Mouse (Mus musculus) midbrain, postnatal 0 days (tissue): ENCODE measurements around the gene Akt1s1. TPM values are rescaled to one million over a fixed set of nuclear protein-coding genes. Genes with fewer than 3 reads are reported as not detected.
A peak's percentile ranks its signal among the peaks of the same experiment; 100 is the strongest.

Source experiments
- ATAC-seq: fragments of 200-750 bp; cut with Nextera tagmentation; 2 replicates; pipeline ENCODE4 v1.8.0; 2017; ENCODE audit warnings: moderate number of reproducible peaks, mild to moderate bottlenecking, moderate TSS enrichment, moderate library complexity; ENCODE audit not compliant: low FRiP score
- DNase-seq: peaks from one replicate; pipeline ENCODE4 v3.0.0-alpha.2; 2015; ENCODE audit warnings: low spot score
- H3K27ac ChIP-seq: fragments of 300-500 bp; sonication (generic); 2 replicates; pipeline ENCODE4 v1.5.1; 2014; ENCODE audit warnings: low read depth, mild to moderate bottlenecking, low read length, mixed read lengths
- H3K27me3 ChIP-seq: fragments of 300-500 bp; sonication (generic); 2 replicates; pipeline ENCODE4 v1.6.1; 2014; ENCODE audit warnings: low read length, control low read depth, mixed read lengths; ENCODE audit not compliant: insufficient read depth
- H3K36me3 ChIP-seq: fragments of 300-500 bp; sonication (generic); 2 replicates; pipeline ENCODE4 v1.6.1; 2014; ENCODE audit warnings: low read length, control low read depth, mixed read lengths; ENCODE audit not compliant: insufficient read depth
- H3K4me1 ChIP-seq: fragments of 300-500 bp; sonication (generic); 2 replicates; pipeline ENCODE4 v1.6.1; 2014; ENCODE audit warnings: mild to moderate bottlenecking, control low read depth, antibody characterized with exemption, low read length, mixed read lengths; ENCODE audit not compliant: insufficient read depth
- H3K4me2 ChIP-seq: fragments of 300-500 bp; sonication (generic); 2 replicates; pipeline ENCODE4 v1.6.1; 2014; ENCODE audit warnings: low read depth, mild to moderate bottlenecking, low read length, mixed read lengths; ENCODE audit not compliant: poor library complexity, severe bottlenecking
- H3K4me3 ChIP-seq: fragments of 300-500 bp; sonication (generic); 2 replicates; pipeline ENCODE4 v1.5.1; 2014; ENCODE audit warnings: low read depth, mild to moderate bottlenecking, low read length, moderate library complexity
- H3K9ac ChIP-seq: fragments of 300-500 bp; sonication (generic); replicated peaks from 2 replicates; pipeline ENCODE4 v1.6.1; 2014; ENCODE audit warnings: mild to moderate bottlenecking, low read length, moderate library complexity, mixed read lengths; ENCODE audit not compliant: poor library complexity, severe bottlenecking
- H3K9me3 ChIP-seq: fragments of 300-500 bp; sonication (generic); 2 replicates; pipeline ENCODE4 v1.6.1; 2016; ENCODE audit warnings: low read length, control low read depth
- CTCF ChIP-seq: IDR thresholded peaks from 2 replicates; pipeline ENCODE4 v1.5.1; 2016; ENCODE audit warnings: antibody characterized with exemption, mild to moderate bottlenecking
- WGBS: fragments of 180-500 bp; shearing (Covaris S2); extraction: QIAGEN DNeasy Blood & Tissue Kit; methylation state at CpG from one replicate; pipeline ENCODE4 v1.1.7; 2014; 5-methylcytosine and 5-hydroxymethylcytosine counted together
- polyA plus RNA-seq: library from polyadenylated mRNA; unstranded; fragments of >200 nt; fragmentation: Nextera tagmentation; extraction: Ambion mirVana; gene quantifications from 2 replicates; pipeline ENCODE4 v1.2.1, GENCODE M21; 2015
- total RNA-seq: library from RNA; depleted of rRNA; stranded (reverse); fragments of >200 nt; gene quantifications from 2 replicates; pipeline ENCODE4 v1.2.3, GENCODE M21; 2014

Akt1s1 gene
- total and polyA plus RNA-seq, 2 experiments from 2014 or later, result 91.0 to 120 TPM

DNA sequence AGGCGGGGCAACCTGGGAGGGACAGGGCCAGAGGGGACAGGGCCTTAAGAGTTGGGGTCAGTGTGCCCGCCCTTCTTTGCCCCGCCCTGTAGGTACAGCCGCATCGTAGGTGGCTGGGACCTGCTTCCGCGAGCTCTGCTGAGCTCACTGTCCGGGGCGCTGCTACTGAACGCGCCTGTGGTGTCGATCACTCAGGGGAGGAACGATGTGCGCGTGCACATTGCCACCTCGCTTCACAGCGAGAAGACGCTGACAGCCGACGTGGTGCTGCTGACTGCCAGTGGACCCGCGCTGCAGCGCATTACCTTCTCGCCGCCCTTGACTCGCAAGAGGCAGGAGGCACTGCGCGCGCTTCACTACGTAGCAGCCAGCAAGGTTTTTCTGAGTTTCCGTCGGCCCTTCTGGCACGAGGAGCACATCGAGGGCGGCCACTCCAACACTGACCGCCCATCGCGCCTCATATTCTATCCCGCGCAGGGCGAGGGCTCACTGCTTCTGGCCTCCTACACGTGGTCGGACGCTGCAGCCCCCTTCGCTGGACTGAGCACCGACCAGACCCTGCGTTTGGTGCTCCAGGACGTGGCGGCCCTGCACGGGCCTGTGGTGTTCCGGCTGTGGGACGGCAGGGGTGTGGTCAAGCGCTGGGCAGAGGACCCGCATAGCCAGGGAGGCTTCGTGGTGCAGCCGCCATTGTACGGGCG lies 9.2 kb upstream of the Akt1s1 start:
- DNase-seq (peak; percentile 71), ATAC-seq (peak; percentile 53)
- Histone ChIP-seq H3K27ac (peak overlapping the region; percentile 9; the same call in 1 of the 2 replicates), H3K4me2 (peak overlapping the region; percentile 54), H3K9me3 (no peaks in the 10 kb centered on the region), H3K4me1 (0 out of 2 replicates have a peak, but pooled peaks cover 3% of the 10 kb centered on the region), H3K4me3 (peak overlapping the region; percentile 30), H3K9ac (peak overlapping the region; percentile 54), H3K36me3 (peaks cover 41% of the 10 kb centered on the region), H3K27me3 (0 out of 2 replicates have a peak, but pooled peaks cover 3% of the 10 kb centered on the region)
- 3% methylated on average over 58 of the region's 58 CpGs for WGBS
- 0 out of 2 replicates have a peak, but pooled peaks have one; percentile 8 for TF ChIP-seq CTCF

DNA sequence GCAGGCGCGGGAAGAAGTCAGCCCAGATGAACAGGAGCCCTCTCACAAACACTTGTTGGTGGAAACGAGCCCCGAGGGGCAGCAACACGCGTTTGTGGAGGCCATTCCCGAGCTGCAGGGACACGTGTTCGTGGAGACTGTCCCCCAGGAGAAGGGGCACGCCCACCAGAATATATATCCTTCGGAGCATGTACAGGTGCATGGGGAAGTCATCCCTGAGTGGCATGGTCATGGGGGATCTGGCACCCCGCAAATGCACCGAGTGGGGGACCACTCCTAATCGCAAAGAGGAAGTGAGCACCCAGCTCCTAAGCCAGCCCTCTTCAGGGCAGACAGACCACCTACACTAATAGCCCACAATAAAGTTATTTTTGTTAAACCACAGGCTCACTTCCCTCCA lies 8.4 kb upstream of the Akt1s1 start:
- 62% methylated on average over 14 of the region's 14 CpGs for WGBS
- Histone ChIP-seq H3K36me3 (peaks cover 49% of the 10 kb centered on the region), H3K9me3 (no peaks in the 10 kb centered on the region), H3K27me3 (0 out of 2 replicates have a peak, but pooled peaks cover 3% of the 10 kb centered on the region), H3K4me2 (peak overlapping the region; percentile 54), H3K4me3 (no peak overlapping the region), H3K27ac (no peak overlapping the region), H3K9ac (no peak overlapping the region), H3K4me1 (0 out of 2 replicates have a peak, but pooled peaks cover 3% of the 10 kb centered on the region)
- no peak for ATAC-seq
- no peak for TF ChIP-seq CTCF
- no peak for DNase-seq

DNA sequence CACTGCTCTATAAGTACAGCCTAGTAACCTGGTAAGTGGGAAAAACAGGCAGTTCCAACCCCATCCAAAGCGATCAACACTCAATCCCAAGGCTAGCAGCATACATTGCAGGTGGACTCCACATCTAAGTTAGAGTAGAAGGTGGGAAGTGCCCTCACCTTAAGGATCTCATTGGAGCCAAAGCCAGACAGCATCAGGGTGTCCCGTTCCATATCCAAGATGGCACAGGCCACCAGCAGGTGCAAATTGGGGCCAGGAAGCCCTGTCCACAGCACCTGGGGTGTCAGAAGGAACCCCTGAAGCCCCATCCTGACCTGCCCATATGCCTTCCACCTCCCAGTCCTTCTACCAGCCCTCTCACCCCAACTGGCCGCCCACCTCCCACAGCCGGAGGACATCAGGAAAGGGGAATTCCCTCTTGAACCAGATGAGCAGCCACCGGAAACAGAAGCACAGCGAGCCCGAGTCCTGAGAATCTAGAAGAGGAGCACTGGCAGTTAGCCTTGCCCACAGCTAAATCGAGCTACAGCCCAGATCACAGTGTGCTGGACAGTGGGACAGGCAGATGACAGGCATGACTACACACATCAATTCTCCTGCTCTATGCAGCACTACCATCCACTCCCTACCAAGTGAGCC lies 6.8 kb upstream of the Akt1s1 start:
- WGBS, result 92% methylated on average over 8 of the region's 8 CpGs
- no peak for ATAC-seq
- Histone ChIP-seq H3K9ac (no peak overlapping the region), H3K4me1 (0 out of 2 replicates have a peak, but pooled peaks cover 3% of the 10 kb centered on the region), H3K4me3 (no peak overlapping the region), H3K9me3 (no peaks in the 10 kb centered on the region), H3K27me3 (0 out of 2 replicates have a peak, but pooled peaks cover 3% of the 10 kb centered on the region), H3K36me3 (peaks cover 64% of the 10 kb centered on the region), H3K4me2 (no peak overlapping the region), H3K27ac (no peak overlapping the region)
- no peak for TF ChIP-seq CTCF
- DNase-seq, result no peak

DNA sequence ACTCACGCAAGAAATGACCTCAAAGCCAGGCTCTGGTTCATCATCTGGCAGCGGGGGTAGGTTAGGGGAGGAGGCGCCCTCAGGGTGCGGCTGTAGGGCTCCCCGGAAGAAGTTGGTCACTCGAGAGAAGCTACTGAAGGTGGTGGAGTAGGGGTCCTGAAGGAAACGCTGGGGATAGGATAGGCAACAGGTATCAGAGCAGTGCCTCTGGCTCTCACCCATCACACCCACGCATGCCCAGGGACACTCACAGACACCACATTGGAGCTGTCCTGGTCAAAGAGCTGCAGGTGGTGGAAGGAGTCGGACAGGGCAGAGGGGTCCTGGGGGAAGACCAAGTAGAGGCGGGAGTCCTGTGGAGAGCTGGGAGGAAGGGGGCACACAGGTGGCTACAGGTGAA lies 3.8 kb upstream of the Akt1s1 start:
- Histone ChIP-seq H3K27ac (no peak overlapping the region), H3K27me3 (0 out of 2 replicates have a peak, but pooled peaks cover 3% of the 10 kb centered on the region), H3K9me3 (no peaks in the 10 kb centered on the region), H3K4me2 (no peak overlapping the region), H3K36me3 (peaks cover 64% of the 10 kb centered on the region), H3K9ac (no peak overlapping the region), H3K4me3 (no peak overlapping the region), H3K4me1 (peaks cover 8% of the 10 kb centered on the region; the same call in 1 of the 2 replicates)
- ATAC-seq (no peak), DNase-seq (no peak)
- WGBS, result 94% methylated on average over 10 of the region's 10 CpGs
- TF ChIP-seq CTCF, result no peak

DNA sequence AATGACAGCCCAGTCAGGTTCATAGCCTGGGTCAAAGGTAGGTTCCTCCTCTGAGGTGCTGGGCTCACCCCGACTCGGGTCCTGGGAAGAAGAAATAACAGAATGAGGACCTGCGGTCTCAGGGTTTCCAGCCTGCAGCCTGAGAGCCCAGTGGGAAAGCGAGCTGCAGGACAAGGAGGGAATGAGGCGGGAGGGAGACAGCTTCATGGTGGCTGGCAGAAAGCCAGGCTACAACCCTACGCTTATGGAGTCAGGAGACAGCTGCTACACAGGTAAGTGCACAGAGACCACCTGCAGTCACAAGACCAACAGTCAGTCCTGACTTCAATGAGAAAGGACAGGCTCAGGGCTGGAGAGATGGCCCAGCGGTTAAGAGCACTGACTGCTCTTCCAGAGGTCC lies 2.0 kb upstream of the Akt1s1 start:
- WGBS, result 92% methylated on average over 7 of the region's 7 CpGs
- H3K9me3 ChIP-seq, result no peaks in the 10 kb centered on the region
- ATAC-seq, result no peak
- peaks cover 51% of the 10 kb centered on the region for H3K36me3 ChIP-seq
- peaks cover 13% of the 10 kb centered on the region; the same call in 1 of the 2 replicates for H3K4me1 ChIP-seq
- H3K27ac ChIP-seq, result no peak overlapping the region
- TF ChIP-seq CTCF, result no peak
- no peaks in the 10 kb centered on the region for H3K27me3 ChIP-seq
- no peak overlapping the region for H3K9ac ChIP-seq
- no peak for DNase-seq
- no peak overlapping the region for H3K4me3 ChIP-seq
- no peak overlapping the region for H3K4me2 ChIP-seq

DNA sequence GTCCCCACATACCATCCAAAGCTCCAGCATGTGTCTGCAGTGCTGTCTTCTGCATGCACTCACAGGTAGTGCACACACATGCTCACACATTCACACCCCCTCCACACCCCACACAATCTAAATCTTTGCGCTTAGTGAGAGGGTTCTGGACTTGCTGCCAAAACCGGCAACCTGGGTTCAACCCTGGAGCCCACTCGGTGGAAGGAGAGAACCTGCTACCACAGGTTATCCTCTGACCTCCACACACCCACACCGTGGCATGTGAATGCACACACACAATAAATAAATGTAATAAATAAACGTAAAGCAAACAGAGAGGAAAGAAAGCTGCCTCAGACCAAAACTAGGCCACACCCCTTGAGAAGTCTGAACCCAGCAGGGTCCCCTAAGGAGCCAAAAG lies 1.0 kb upstream of the Akt1s1 start:
- no peaks in the 10 kb centered on the region for H3K9me3 ChIP-seq
- H3K9ac ChIP-seq, result peak overlapping the region; percentile 57
- ATAC-seq, result no peak
- peak overlapping the region; percentile 71; the same call in 1 of the 2 replicates for H3K27ac ChIP-seq
- DNase-seq, result no peak
- TF ChIP-seq CTCF, result no peak
- peak overlapping the region; percentile 70 for H3K4me2 ChIP-seq
- no peaks in the 10 kb centered on the region for H3K27me3 ChIP-seq
- H3K4me1 ChIP-seq, result peaks cover 13% of the 10 kb centered on the region; the same call in 1 of the 2 replicates
- 77% methylated on average over 5 of the region's 5 CpGs for WGBS
- H3K4me3 ChIP-seq, result peak overlapping the region; percentile 64
- peaks cover 44% of the 10 kb centered on the region for H3K36me3 ChIP-seq
